In genomic region chr15:103304616-103304969, GRCm38 (mm10) we compare ENCODE assay signal across 8 mouse cellular contexts. TPM values are rescaled to one million over a fixed set of nuclear protein-coding genes. Genes with fewer than 3 reads are reported as not detected.
A peak's percentile ranks its signal among the peaks of the same experiment; 100 is the strongest.
DNase-seq lines count a peak whose midpoint lies in the region; ATAC-seq and TF ChIP-seq lines count a peak whose summit lies in the region.

No protein-coding gene starts in this region.

- no peak for TF ChIP-seq POLR2A in CH12.LX (IDR thresholded peaks at IDR 0.05; ENCODE audit: low read depth, low read length)

- peak overlapping the region; percentile 64 for H3K4me2 ChIP-seq in CH12.LX (ENCODE audit: insufficient read depth, low read depth, poor library complexity, severe bottlenecking)
- peak overlapping the region; percentile 87 for H3K4me2 ChIP-seq in forebrain, embryonic 14.5 days (ENCODE audit: low read length)
- peak overlapping the region; percentile 76 for H3K4me2 ChIP-seq in limb, embryonic 15.5 days

- DNase-seq in gastrocnemius, adult 2 months = no peak
- no peak for DNase-seq in gastrocnemius, postnatal 25 days
- DNase-seq in CH12.LX (ENCODE audit: extremely low read depth) = no peak
- peak; percentile 47 for DNase-seq in forebrain, embryonic 14.5 days (ENCODE audit: low spot score)
- peak; percentile 55 for DNase-seq in testis, postnatal 10 days (ENCODE audit: low spot score)
- no peak for DNase-seq in natural killer cell, adult 2 months (ENCODE audit: low spot score in 2 of 2)
- no peak for DNase-seq in frontal cortex, adult 2 months (ENCODE audit: extremely low spot score in 1 of 2, low spot score in 1 of 2)

- peaks cover under 1 to 9% of the 10 kb centered on the region in 2 experiments for H3K36me3 ChIP-seq in CH12.LX (replicated peaks in 1 of 2; ENCODE audit: control insufficient read depth in 1 of 2, insufficient read depth in 1 of 2, low read length in 1 of 2)
- no peaks in the 10 kb centered on the region for H3K36me3 ChIP-seq in forebrain, embryonic 14.5 days (ENCODE audit: control insufficient read depth, insufficient read depth, low read length)
- no peaks in the 10 kb centered on the region for H3K36me3 ChIP-seq in limb, embryonic 15.5 days

- in situ Hi-C loops in CH12.LX (cut with MboI; ENCODE audit: low pct_ligation_motif_present, low pct_unique_long_range_greater_than_20kb, low sequenced_read_pairs) = no loop called here

- ATAC-seq in forebrain, embryonic 14.5 days = peak; percentile 4; the same call in 1 of the 2 replicates
- no peak for ATAC-seq in limb, embryonic 15.5 days (ENCODE audit: insufficient number of reproducible peaks, low FRiP score, low TSS enrichment, low read depth)

- intact Hi-C loops in gastrocnemius, adult 2 months (cut with DNase I) = no loop called here

- TF ChIP-seq EP300 in CH12.LX (IDR thresholded peaks at IDR 0.05; ENCODE audit: low read length) = no peak

- H3K27me3 ChIP-seq in CH12.LX (replicated peaks) = peaks cover 5% of the 10 kb centered on the region
- no peaks in the 10 kb centered on the region for H3K27me3 ChIP-seq in forebrain, embryonic 14.5 days (replicated peaks; ENCODE audit: control insufficient read depth, insufficient read depth, low read length)
- H3K27me3 ChIP-seq in limb, embryonic 15.5 days = no peaks in the 10 kb centered on the region

- peak overlapping the region; percentile 79 for H3K4me3 ChIP-seq in gastrocnemius, adult 2 months
- H3K4me3 ChIP-seq in CH12.LX (replicated peaks in 1 of 3; ENCODE audit: low read depth in 2 of 3, low read length in 2 of 3, poor library complexity in 1 of 3) = peak overlapping the region; percentile 53 to 57 (median 57)
- H3K4me3 ChIP-seq in forebrain, embryonic 14.5 days (ENCODE audit: low read depth, low read length) = peak overlapping the region; percentile 39
- H3K4me3 ChIP-seq in limb, embryonic 15.5 days = peak overlapping the region; percentile 48

- H3K79me2 ChIP-seq in CH12.LX (replicated peaks; ENCODE audit: control insufficient read depth, extremely low read depth, insufficient read depth, poor library complexity, severe bottlenecking) = no peaks in the 10 kb centered on the region

- dilution Hi-C loops in CH12.LX (cut with MboI; ENCODE audit: extremely low pct_ligation_motif_present, extremely low pct_unique_long_range_greater_than_20kb, low sequenced_read_pairs) = no loop called here

- H3K9ac ChIP-seq in CH12.LX (ENCODE audit: insufficient read depth, low read depth) = peak overlapping the region; percentile 89
- peak overlapping the region; percentile 82 for H3K9ac ChIP-seq in forebrain, embryonic 14.5 days (ENCODE audit: low read length)
- H3K9ac ChIP-seq in limb, embryonic 15.5 days = peak overlapping the region; percentile 24

- H3K4me1 ChIP-seq in CH12.LX (ENCODE audit: control insufficient read depth in 1 of 2, insufficient read depth in 2 of 2) = peaks cover 9 to 87% of the 10 kb centered on the region in 2 experiments; a peak in 3 of 4 replicates
- peaks cover 53% of the 10 kb centered on the region for H3K4me1 ChIP-seq in forebrain, embryonic 14.5 days (ENCODE audit: control insufficient read depth, insufficient read depth, low read length)
- H3K4me1 ChIP-seq in limb, embryonic 15.5 days = peaks cover 79% of the 10 kb centered on the region

- TF ChIP-seq RAD21 in CH12.LX (IDR thresholded peaks at IDR 0.05; ENCODE audit: low read depth, low read length) = no peak

- no peak for TF ChIP-seq CTCF in gastrocnemius, adult 2 months (IDR thresholded peaks at IDR 0.05)
- TF ChIP-seq CTCF in CH12.LX (conservative IDR thresholded peaks at IDR 0.05 in 1 of 2, IDR thresholded peaks at IDR 0.05 in 1 of 2; ENCODE audit: low read depth in 2 of 2, low read length in 2 of 2) = no peak

- WGBS in forebrain, embryonic 14.5 days = under 1% methylated on average over 9 of the region's 9 CpGs
- under 1% methylated on average over 9 of the region's 9 CpGs for WGBS in limb, embryonic 15.5 days

- H3K9me3 ChIP-seq in CH12.LX (replicated peaks; ENCODE audit: low read length) = no peaks in the 10 kb centered on the region
- no peaks in the 10 kb centered on the region for H3K9me3 ChIP-seq in forebrain, embryonic 14.5 days (replicated peaks; ENCODE audit: control insufficient read depth, low read length)
- H3K9me3 ChIP-seq in limb, embryonic 15.5 days = no peaks in the 10 kb centered on the region

- peak overlapping the region; percentile 92 for H3K27ac ChIP-seq in gastrocnemius, adult 2 months
- no peak overlapping the region for H3K27ac ChIP-seq in CH12.LX (ENCODE audit: insufficient read depth, low read depth)
- H3K27ac ChIP-seq in forebrain, embryonic 14.5 days (ENCODE audit: low read depth, low read length) = peak overlapping the region; percentile 99
- H3K27ac ChIP-seq in limb, embryonic 15.5 days = peak overlapping the region; percentile 97

TF ChIP-seq in CH12.LX, 34 proteins besides CTCF, POLR2A, EP300 and RAD21:
- TF ChIP-seq MAFK (IDR thresholded peaks at IDR 0.05; ENCODE audit: insufficient replicate concordance, low read length) = no peak; the same call in 1 of the 2 replicates
- no peak for TF ChIP-seq IRF4 (IDR thresholded peaks at IDR 0.05; ENCODE audit: low read depth, low read length)
- 0 out of 2 replicates have a peak, but pooled peaks have one; percentile 9 for TF ChIP-seq RCOR1 (conservative IDR thresholded peaks at IDR 0.05; ENCODE audit: low read depth, low read length)
- 0 out of 2 replicates have a peak, but pooled peaks have one; percentile 15 for TF ChIP-seq CHD1 (IDR thresholded peaks at IDR 0.05; ENCODE audit: low read depth, low read length)
TF ChIP-seq in CH12.LX: peak in this region for 2.

RNA-seq across cellular contexts. Expression of gene Gpr84, which starts 5.8 kb away (rescaled TPM):
- not detected for total RNA-seq in gastrocnemius, adult 2 months (2021)
- total RNA-seq in gastrocnemius, postnatal 25 days (2021) = not detected
- total RNA-seq in CH12.LX (2012; rRNA removed) (0.25 and 0.42 TPM in 2 replicates), CH12.LX (2014; rRNA removed) (0.26 and 0.66 TPM in 2 replicates)
- polyA plus RNA-seq in CH12.LX (2012; ENCODE audit: insufficient read length, low read depth) = 0.79 and 1.4 TPM in 2 replicates
- 0.39 and 0.47 TPM in 2 replicates for polyA plus RNA-seq in forebrain, embryonic 14.5 days (2014; fragmentation: Nextera tagmentation; extraction: Ambion mirVana)
- polyA plus RNA-seq in limb, embryonic 15.5 days (2015; fragmentation: Nextera tagmentation; extraction: Ambion mirVana) = 0.20 and 0.36 TPM in 2 replicates
- polyA plus RNA-seq in frontal cortex, adult 2 months (2012; rRNA removed) = 1.3 and 1.5 TPM in 2 replicates

RNA-seq across cellular contexts. Expression of gene Copz1, which starts 32.1 kb away (rescaled TPM):
- total RNA-seq in gastrocnemius, adult 2 months (2021) = 10 to 100 TPM; 38.5 to 41.4 TPM
- 10 to 100 TPM; 31.4 to 32.3 TPM for total RNA-seq in gastrocnemius, postnatal 25 days (2021)
- total RNA-seq in CH12.LX (2012; rRNA removed) (80.0 and 97.9 TPM in 2 replicates), CH12.LX (2014; rRNA removed) (135 and 148 TPM in 2 replicates)
- 263 and 271 TPM in 2 replicates for polyA plus RNA-seq in CH12.LX (2012; ENCODE audit: insufficient read length, low read depth)
- polyA plus RNA-seq in forebrain, embryonic 14.5 days (2014; fragmentation: Nextera tagmentation; extraction: Ambion mirVana) = 261 and 271 TPM in 2 replicates
- 270 and 286 TPM in 2 replicates for polyA plus RNA-seq in limb, embryonic 15.5 days (2015; fragmentation: Nextera tagmentation; extraction: Ambion mirVana)
- polyA plus RNA-seq in frontal cortex, adult 2 months (2012; rRNA removed) = 141 and 146 TPM in 2 replicates

RNA-seq across cellular contexts. Expression of gene Zfp385a, which starts 35.3 kb away (rescaled TPM):
- total RNA-seq in gastrocnemius, adult 2 months (2021) = 10 to 100 TPM in 1 of 2 experiments, 1 to 10 TPM in 1; 8.0 to 13.0 TPM
- total RNA-seq in gastrocnemius, postnatal 25 days (2021) = 10 to 100 TPM; 17.0 to 77.5 TPM
- total RNA-seq in CH12.LX (2012; rRNA removed) = 2.7 and 3.1 TPM in 2 replicates
- total RNA-seq in CH12.LX (2014; rRNA removed) = 1.0 and 1.2 TPM in 2 replicates
- polyA plus RNA-seq in CH12.LX (2012; ENCODE audit: insufficient read length, low read depth) = 45.2 and 59.9 TPM in 2 replicates
- polyA plus RNA-seq in forebrain, embryonic 14.5 days (2014; fragmentation: Nextera tagmentation; extraction: Ambion mirVana) = 11.7 and 13.9 TPM in 2 replicates
- polyA plus RNA-seq in limb, embryonic 15.5 days (2015; fragmentation: Nextera tagmentation; extraction: Ambion mirVana) = 17.1 and 19.4 TPM in 2 replicates
- 46.3 and 46.5 TPM in 2 replicates for polyA plus RNA-seq in frontal cortex, adult 2 months (2012; rRNA removed)

RNA-seq across cellular contexts. Expression of gene Nfe2, which starts 46.4 kb away (rescaled TPM):
- not detected for total RNA-seq in gastrocnemius, adult 2 months (2021)
- total RNA-seq in gastrocnemius, postnatal 25 days (2021) = not detected
- total RNA-seq in CH12.LX (2012; rRNA removed) = 0.13 TPM in 1 of 2 replicates, not detected in the other
- not detected in 2 replicates for total RNA-seq in CH12.LX (2014; rRNA removed)
- 0.14 and 0.33 TPM in 2 replicates for polyA plus RNA-seq in CH12.LX (2012; ENCODE audit: insufficient read length, low read depth)
- 0.42 and 1.1 TPM in 2 replicates for polyA plus RNA-seq in forebrain, embryonic 14.5 days (2014; fragmentation: Nextera tagmentation; extraction: Ambion mirVana)
- 1.5 and 2.2 TPM in 2 replicates for polyA plus RNA-seq in limb, embryonic 15.5 days (2015; fragmentation: Nextera tagmentation; extraction: Ambion mirVana)
- 0.48 TPM in 1 of 2 replicates, not detected in the other for polyA plus RNA-seq in frontal cortex, adult 2 months (2012; rRNA removed)

Comparison
In these comparisons a context has a peak if more than half of its experiments do, and no peak if none do; other contexts are left out.
1. DNase-seq: peak in forebrain, embryonic 14.5 days (single experiment) and testis, postnatal 10 days (single experiment); none in gastrocnemius, adult 2 months (single experiment), gastrocnemius, postnatal 25 days (single experiment), CH12.LX (single experiment), natural killer cell, adult 2 months (0 of 2) and frontal cortex, adult 2 months (0 of 2).
2. H3K9ac ChIP-seq: peak in every context shown above with its lines; median percentile 89 in CH12.LX; 82 in forebrain, embryonic 14.5 days; 24 in limb, embryonic 15.5 days.
3. Peak in every context shown above with its lines, with median percentiles within 50 percentile points of each other: H3K4me3 ChIP-seq and H3K4me2 ChIP-seq.